Mouse (Mus musculus) midbrain, embryonic 11.5 days (tissue): ENCODE data around the gene Palm. TPM values are rescaled to one million over a fixed set of nuclear protein-coding genes. Genes with fewer than 3 reads are reported as not detected.

Source experiments
- ATAC-seq: fragments of 200-750 bp; cut with Nextera tagmentation; 2 replicates; pipeline ENCODE4 v1.8.0; 2017; ENCODE audit warnings: moderate TSS enrichment, moderate library complexity; ENCODE audit not compliant: low FRiP score
- DNase-seq: peaks from one replicate; pipeline ENCODE4 v3.0.0; 2015; ENCODE audit warnings: low spot score; ENCODE audit errors: missing footprints
- H3K27ac ChIP-seq: fragments of 300-500 bp; sonication (generic); 2 replicates; pipeline ENCODE4 v1.5.1; 2014; ENCODE audit warnings: low read depth, low read length
- H3K27me3 ChIP-seq: fragments of 300-500 bp; sonication (generic); 2 replicates; pipeline ENCODE4 v1.6.1; 2014; ENCODE audit warnings: mild to moderate bottlenecking, low read length, moderate library complexity, mixed read lengths; ENCODE audit not compliant: control insufficient read depth, insufficient read depth
- H3K36me3 ChIP-seq: fragments of 300-500 bp; sonication (generic); 2 replicates; pipeline ENCODE4 v1.6.1; 2014; ENCODE audit warnings: mild to moderate bottlenecking, low read length, moderate library complexity, mixed read lengths; ENCODE audit not compliant: control insufficient read depth, insufficient read depth
- H3K4me1 ChIP-seq: fragments of 300-500 bp; sonication (generic); 2 replicates; pipeline ENCODE4 v1.6.1; 2014; ENCODE audit warnings: low read length; ENCODE audit not compliant: control insufficient read depth, insufficient read depth
- H3K4me2 ChIP-seq: fragments of 300-500 bp; sonication (generic); 2 replicates; pipeline ENCODE4 v1.6.1; 2014; ENCODE audit warnings: mild to moderate bottlenecking, moderate library complexity
- H3K4me3 ChIP-seq: fragments of 300-500 bp; sonication (generic); 2 replicates; pipeline ENCODE4 v1.5.1; 2014; ENCODE audit warnings: low read depth, low read length
- H3K9ac ChIP-seq: fragments of 300-500 bp; sonication (generic); 2 replicates; pipeline ENCODE4 v1.6.1; 2014; ENCODE audit warnings: low read length
- H3K9me3 ChIP-seq: fragments of 300-500 bp; sonication (generic); 2 replicates; pipeline ENCODE4 v1.6.1; 2016; ENCODE audit warnings: low read length; ENCODE audit not compliant: control insufficient read depth
- WGBS: fragments of 180-500 bp; shearing (Covaris S2); extraction: QIAGEN DNeasy Blood & Tissue Kit; methylation state at CpG from one replicate; pipeline ENCODE4 v1.1.7; 2014; 5-methylcytosine and 5-hydroxymethylcytosine counted together
- polyA plus RNA-seq: library from polyadenylated mRNA; unstranded; fragments of >200 nt; fragmentation: Nextera tagmentation; extraction: Ambion mirVana; gene quantifications from 2 replicates; pipeline ENCODE4 v1.2.1, GENCODE M21; 2014

Palm gene
- 109 and 129 TPM in 2 replicates for polyA plus RNA-seq

- WGBS = 5% methylated on average over 51 of the region's 51 CpGs
- Histone ChIP-seq H3K4me2 (peak within 1 kb of the TSS; percentile 81), H3K9me3 (no peaks in the 10 kb centered on the region)
Measured at GRCm38 (mm10) chr10:79793051-79793737, at the start of gene Palm. TSS of gene Palm (plus strand) at chr10:79793572.

GRCm38 (mm10) chr10:79743650-79744365, 49.6 kb upstream of the Palm start:
- DNase-seq (no peak), ATAC-seq (no peak)
- Histone ChIP-seq H3K4me2 (no peak overlapping the region), H3K27ac (no peak overlapping the region), H3K36me3 (peaks cover 36% of the 10 kb centered on the region), H3K9me3 (no peaks in the 10 kb centered on the region), H3K4me1 (peaks cover 6% of the 10 kb centered on the region), H3K27me3 (no peaks in the 10 kb centered on the region), H3K9ac (no peak overlapping the region), H3K4me3 (no peak overlapping the region)
- 93% methylated on average over 15 of the region's 15 CpGs for WGBS

More at GRCm38 (mm10) chr10:79793051-79793737, at the start of gene Palm:
- Histone ChIP-seq H3K4me1 (peaks cover 20% of the 10 kb centered on the region), H3K27me3 (no peaks in the 10 kb centered on the region), H3K4me3 (peak within 1 kb of the TSS; percentile 75), H3K36me3 (no peaks in the 10 kb centered on the region), H3K27ac (peak within 1 kb of the TSS; percentile 79), H3K9ac (peak within 1 kb of the TSS; percentile 94)
- DNase-seq (peak; percentile 99), ATAC-seq (peak; percentile 76)

- no peaks in the 10 kb centered on the region for H3K27me3 ChIP-seq
- no peak for ATAC-seq
- WGBS = 95% methylated on average over 3 of the region's 3 CpGs
- H3K36me3 ChIP-seq = peaks cover 20% of the 10 kb centered on the region
- H3K4me1 ChIP-seq = peaks cover 6% of the 10 kb centered on the region
- H3K4me3 ChIP-seq = peak overlapping the region; percentile 50; the same call in 1 of the 2 replicates
- H3K4me2 ChIP-seq = peak overlapping the region; percentile 54
- no peaks in the 10 kb centered on the region for H3K9me3 ChIP-seq
- DNase-seq = no peak
- H3K27ac ChIP-seq = no peak overlapping the region
- H3K9ac ChIP-seq = no peak overlapping the region; the same call in 1 of the 2 replicates
Measured at GRCm38 (mm10) chr10:79745411-79745810, 48.0 kb upstream of the Palm start.

GRCm38 (mm10) chr10:79745898-79746773, 47.2 kb upstream of the Palm start, which contains the start of gene Polrmt:
TSS of gene Polrmt (minus strand) at chr10:79746581.
- H3K27ac ChIP-seq = no peak within 1 kb of the TSS

GRCm38 (mm10) chr10:79746774-79747151, 46.6 kb upstream of the Palm start:
- H3K27me3 ChIP-seq = no peaks in the 10 kb centered on the region
- peak; percentile 69 for ATAC-seq
- 25% methylated on average over 6 of the region's 6 CpGs for WGBS
- peak overlapping the region; percentile 50; the same call in 1 of the 2 replicates for H3K4me3 ChIP-seq
- DNase-seq = no peak
- no peaks in the 10 kb centered on the region for H3K9me3 ChIP-seq
- peak overlapping the region; percentile 44 for H3K4me2 ChIP-seq
- no peak overlapping the region for H3K27ac ChIP-seq
- peaks cover 10% of the 10 kb centered on the region; the same call in 1 of the 2 replicates for H3K36me3 ChIP-seq
- peaks cover 4% of the 10 kb centered on the region; the same call in 1 of the 2 replicates for H3K4me1 ChIP-seq
- peak overlapping the region; percentile 14; the same call in 1 of the 2 replicates for H3K9ac ChIP-seq

More at GRCm38 (mm10) chr10:79745898-79746773, 47.2 kb upstream of the Palm start, which contains the start of gene Polrmt:
- Histone ChIP-seq H3K4me3 (peak within 1 kb of the TSS; percentile 50), H3K4me1 (peaks cover 4% of the 10 kb centered on the region; the same call in 1 of the 2 replicates), H3K27me3 (no peaks in the 10 kb centered on the region), H3K4me2 (peak within 1 kb of the TSS; percentile 54), H3K36me3 (peaks cover 13% of the 10 kb centered on the region; the same call in 1 of the 2 replicates), H3K9me3 (no peaks in the 10 kb centered on the region), H3K9ac (peak within 1 kb of the TSS; percentile 61)
- DNase-seq (peak; percentile 99), ATAC-seq (peak; percentile 97)
- WGBS = 3% methylated on average over 38 of the region's 38 CpGs

- H3K4me1 ChIP-seq = peaks cover 4% of the 10 kb centered on the region; the same call in 1 of the 2 replicates
- no peak overlapping the region for H3K9ac ChIP-seq
- no peaks in the 10 kb centered on the region for H3K27me3 ChIP-seq
- H3K27ac ChIP-seq = no peak overlapping the region
- ATAC-seq (no peak), DNase-seq (no peak)
- no peak overlapping the region for H3K4me3 ChIP-seq
- 83% methylated on average over 6 of the region's 6 CpGs for WGBS
- no peak overlapping the region for H3K4me2 ChIP-seq
- peaks cover 2% of the 10 kb centered on the region; the same call in 1 of the 2 replicates for H3K36me3 ChIP-seq
- no peaks in the 10 kb centered on the region for H3K9me3 ChIP-seq
Measured at GRCm38 (mm10) chr10:79748496-79748895, 44.9 kb upstream of the Palm start.

- ATAC-seq = peak; percentile 92
Measured at GRCm38 (mm10) chr10:79754856-79755516, 38.4 kb upstream of the Palm start, which contains the start of gene Fgf22. TSS of gene Fgf22 (plus strand) at chr10:79755076.

GRCm38 (mm10) chr10:79755854-79756253, 37.5 kb upstream of the Palm start:
- DNase-seq (no peak), ATAC-seq (no peak)
- H3K27ac ChIP-seq = no peak overlapping the region
- no peak overlapping the region for H3K4me2 ChIP-seq
- H3K36me3 ChIP-seq = peaks cover 26% of the 10 kb centered on the region
- H3K9me3 ChIP-seq = no peaks in the 10 kb centered on the region
- H3K27me3 ChIP-seq = no peaks in the 10 kb centered on the region
- no peak overlapping the region for H3K4me3 ChIP-seq
- H3K4me1 ChIP-seq = peaks cover 8% of the 10 kb centered on the region
- no peak overlapping the region for H3K9ac ChIP-seq
- WGBS = 83% methylated on average over 3 of the region's 3 CpGs

More at GRCm38 (mm10) chr10:79754856-79755516, 38.4 kb upstream of the Palm start, which contains the start of gene Fgf22:
- DNase-seq = peak; percentile 91
- H3K27me3 ChIP-seq = no peaks in the 10 kb centered on the region
- WGBS = under 1% methylated on average over 32 of the region's 36 CpGs
- peaks cover 21% of the 10 kb centered on the region for H3K36me3 ChIP-seq
- no peak within 1 kb of the TSS for H3K27ac ChIP-seq
- no peaks in the 10 kb centered on the region for H3K9me3 ChIP-seq
- H3K4me3 ChIP-seq = peak within 1 kb of the TSS; percentile 31
- peak within 1 kb of the TSS; percentile 51 for H3K9ac ChIP-seq
- peak within 1 kb of the TSS; percentile 70 for H3K4me2 ChIP-seq
- peaks cover 8% of the 10 kb centered on the region for H3K4me1 ChIP-seq
